Comparison of ENCODE assay signal across 25 mouse cellular contexts in genomic region chr2:112360012-112360780, GRCm38 (mm10). TPM values are rescaled to one million over a fixed set of nuclear protein-coding genes. Genes with fewer than 3 reads are reported as not detected.
DNase-seq lines count a peak whose midpoint lies in the region; ATAC-seq lines count a peak whose summit lies in the region.
"Had no signal": no experiment of that assay in that cellular context is flagged by ENCODE, and none has a peak within 500 bp of the region (broad histone marks: within the 10 kb centered on the region; RNA-seq: fewer than 3 reads in every experiment).

No protein-coding gene starts in this region.

- no peaks in the 10 kb centered on the region for H3K9me3 ChIP-seq in kidney, embryonic 14.5 days (ENCODE audit: control insufficient read depth, low read length)
- no peaks in the 10 kb centered on the region for H3K9me3 ChIP-seq in limb, embryonic 15.5 days
- H3K9me3 ChIP-seq in limb, embryonic 10.5 days (replicated peaks): no peaks in the 10 kb centered on the region
- no peaks in the 10 kb centered on the region for H3K9me3 ChIP-seq in midbrain, embryonic 11.5 days (ENCODE audit: control insufficient read depth, low read length)
- no peaks in the 10 kb centered on the region for H3K9me3 ChIP-seq in midbrain, embryonic 15.5 days
- H3K9me3 ChIP-seq: forebrain, embryonic 12.5 days; hindbrain, embryonic 13.5 days; midbrain, embryonic 12.5 days had no signal

- H3K4me3 ChIP-seq in kidney, embryonic 14.5 days (ENCODE audit: low read length): no peak overlapping the region
- H3K4me3 ChIP-seq in limb, embryonic 15.5 days: no peak overlapping the region
- no peak overlapping the region for H3K4me3 ChIP-seq in limb, embryonic 10.5 days
- H3K4me3 ChIP-seq in midbrain, embryonic 11.5 days (ENCODE audit: low read depth, low read length): no peak overlapping the region
- no peak overlapping the region for H3K4me3 ChIP-seq in midbrain, embryonic 15.5 days
- H3K4me3 ChIP-seq: erythroblast, embryonic 14.5 days; forebrain, embryonic 12.5 days; hindbrain, embryonic 13.5 days; midbrain, embryonic 12.5 days had no signal

- H3K9ac ChIP-seq in kidney, embryonic 14.5 days (ENCODE audit: low read depth, low read length): no peak overlapping the region
- H3K9ac ChIP-seq in limb, embryonic 15.5 days: 0 out of 2 replicates have a peak overlapping the region, but pooled peaks have one; percentile 17
- no peak overlapping the region for H3K9ac ChIP-seq in midbrain, embryonic 11.5 days (ENCODE audit: low read length)
- no peak overlapping the region for H3K9ac ChIP-seq in midbrain, embryonic 15.5 days
- H3K9ac ChIP-seq: forebrain, embryonic 12.5 days; hindbrain, embryonic 13.5 days; liver, embryonic 14.5 days; midbrain, embryonic 12.5 days had no signal

- 56% methylated on average over 12 of the region's 12 CpGs for WGBS in kidney, embryonic 14.5 days
- 86% methylated on average over 12 of the region's 12 CpGs for WGBS in limb, embryonic 15.5 days
- 93% methylated on average over 12 of the region's 12 CpGs for WGBS in limb, embryonic 10.5 days
- 95% methylated on average over 12 of the region's 12 CpGs for WGBS in midbrain, embryonic 11.5 days
- 91% methylated on average over 12 of the region's 12 CpGs for WGBS in midbrain, embryonic 15.5 days

- peak; percentile 63 for ATAC-seq in kidney, embryonic 14.5 days (ENCODE audit: low FRiP score, low TSS enrichment)
- ATAC-seq in limb, embryonic 15.5 days (ENCODE audit: insufficient number of reproducible peaks, low FRiP score, low TSS enrichment, low read depth): no peak
- no peak for ATAC-seq in midbrain, embryonic 11.5 days (ENCODE audit: low FRiP score)
- no peak for ATAC-seq in midbrain, embryonic 15.5 days (replicated peaks)
- ATAC-seq: intestine, postnatal 0 days had no signal

- no peak overlapping the region for H3K4me2 ChIP-seq in kidney, embryonic 14.5 days (replicated peaks; ENCODE audit: low read depth, low read length)
- H3K4me2 ChIP-seq in limb, embryonic 15.5 days: no peak overlapping the region
- H3K4me2 ChIP-seq in midbrain, embryonic 11.5 days: no peak overlapping the region
- no peak overlapping the region for H3K4me2 ChIP-seq in midbrain, embryonic 15.5 days
- H3K4me2 ChIP-seq: forebrain, embryonic 12.5 days; heart, embryonic 11.5 days; hindbrain, embryonic 13.5 days; midbrain, embryonic 12.5 days had no signal

- no peak for DNase-seq in kidney, postnatal 36 days
- DNase-seq in limb, embryonic 10.5 days (ENCODE audit: low spot score): no peak
- DNase-seq in midbrain, embryonic 11.5 days (ENCODE audit: low spot score, missing footprints): peak; percentile 28
- DNase-seq: adrenal gland, postnatal 25 days; B cell, adult 2 months; cerebellum, adult 11-12 months; cerebellum, adult 9-11 months; embryo, embryonic 11 days; gastrocnemius, postnatal 25 days; heart, adult 18-20 months; heart, postnatal 4 days; kidney, postnatal 14 days; layer of hippocampus, postnatal 36 days; left cerebral cortex, postnatal 4 days; liver had no signal

- H3K27ac ChIP-seq in kidney, embryonic 14.5 days (ENCODE audit: low read depth, low read length): 0 out of 2 replicates have a peak overlapping the region, but pooled peaks have one; percentile 12
- H3K27ac ChIP-seq in limb, embryonic 15.5 days: no peak overlapping the region
- H3K27ac ChIP-seq in limb, embryonic 10.5 days: no peak overlapping the region
- no peak overlapping the region for H3K27ac ChIP-seq in midbrain, embryonic 11.5 days (ENCODE audit: low read depth, low read length)
- H3K27ac ChIP-seq in midbrain, embryonic 15.5 days: no peak overlapping the region
- H3K27ac ChIP-seq: forebrain, embryonic 12.5 days; hindbrain, embryonic 13.5 days; liver, embryonic 14.5 days; midbrain, embryonic 12.5 days had no signal

- H3K4me1 ChIP-seq in kidney, embryonic 14.5 days (ENCODE audit: control insufficient read depth, insufficient read depth, low read length): no peaks in the 10 kb centered on the region
- H3K4me1 ChIP-seq in limb, embryonic 15.5 days: no peaks in the 10 kb centered on the region
- no peaks in the 10 kb centered on the region for H3K4me1 ChIP-seq in limb, embryonic 10.5 days
- H3K4me1 ChIP-seq in midbrain, embryonic 11.5 days (ENCODE audit: control insufficient read depth, insufficient read depth, low read length): no peaks in the 10 kb centered on the region
- no peaks in the 10 kb centered on the region for H3K4me1 ChIP-seq in midbrain, embryonic 15.5 days
- H3K4me1 ChIP-seq: forebrain, embryonic 12.5 days; hindbrain, embryonic 13.5 days; midbrain, embryonic 12.5 days had no signal

- no peaks in the 10 kb centered on the region for H3K27me3 ChIP-seq in kidney, embryonic 14.5 days (ENCODE audit: control insufficient read depth, insufficient read depth, low read length)
- H3K27me3 ChIP-seq in limb, embryonic 15.5 days: no peaks in the 10 kb centered on the region
- H3K27me3 ChIP-seq in limb, embryonic 10.5 days (ENCODE audit: low read depth, poor library complexity, severe bottlenecking): no peaks in the 10 kb centered on the region
- no peaks in the 10 kb centered on the region for H3K27me3 ChIP-seq in midbrain, embryonic 11.5 days (ENCODE audit: control insufficient read depth, insufficient read depth, low read length)
- no peaks in the 10 kb centered on the region for H3K27me3 ChIP-seq in midbrain, embryonic 15.5 days (replicated peaks)
- H3K27me3 ChIP-seq: forebrain, embryonic 12.5 days; hindbrain, embryonic 13.5 days; midbrain, embryonic 12.5 days had no signal

- peaks cover 63% of the 10 kb centered on the region for H3K36me3 ChIP-seq in kidney, embryonic 14.5 days (ENCODE audit: control insufficient read depth, insufficient read depth, low read length)
- peaks cover 77% of the 10 kb centered on the region for H3K36me3 ChIP-seq in limb, embryonic 15.5 days
- peaks cover 84% of the 10 kb centered on the region for H3K36me3 ChIP-seq in limb, embryonic 10.5 days
- peaks cover 6% of the 10 kb centered on the region; the same call in 1 of the 2 replicates for H3K36me3 ChIP-seq in midbrain, embryonic 11.5 days (ENCODE audit: control insufficient read depth, insufficient read depth, low read length)
- H3K36me3 ChIP-seq in midbrain, embryonic 15.5 days (replicated peaks): peaks cover 54% of the 10 kb centered on the region

RNA-seq across cellular contexts. Expression of gene Emc4, which starts 7.6 kb away (rescaled TPM):
- polyA plus RNA-seq in kidney, embryonic 14.5 days (2014; fragmentation: Nextera tagmentation; extraction: Ambion mirVana): 123 and 132 TPM in 2 replicates
- 129 and 132 TPM in 2 replicates for polyA plus RNA-seq in limb, embryonic 15.5 days (2015; fragmentation: Nextera tagmentation; extraction: Ambion mirVana)
- 117 and 127 TPM in 2 replicates for polyA plus RNA-seq in limb, embryonic 10.5 days (2016; fragmentation: Nextera tagmentation; extraction: Ambion mirVana)
- 112 and 115 TPM in 2 replicates for polyA plus RNA-seq in midbrain, embryonic 11.5 days (2014; fragmentation: Nextera tagmentation; extraction: Ambion mirVana)
- polyA plus RNA-seq in midbrain, embryonic 15.5 days (2015; fragmentation: Nextera tagmentation; extraction: Ambion mirVana): 175 and 188 TPM in 2 replicates

RNA-seq across cellular contexts. Expression of gene Katnbl1, which starts 18.8 kb away (rescaled TPM):
- polyA plus RNA-seq in kidney, embryonic 14.5 days (2014; fragmentation: Nextera tagmentation; extraction: Ambion mirVana): 37.4 and 46.5 TPM in 2 replicates
- polyA plus RNA-seq in limb, embryonic 15.5 days (2015; fragmentation: Nextera tagmentation; extraction: Ambion mirVana): 47.8 and 48.9 TPM in 2 replicates
- polyA plus RNA-seq in limb, embryonic 10.5 days (2016; fragmentation: Nextera tagmentation; extraction: Ambion mirVana): 37.5 and 44.4 TPM in 2 replicates
- polyA plus RNA-seq in midbrain, embryonic 11.5 days (2014; fragmentation: Nextera tagmentation; extraction: Ambion mirVana): 54.4 and 55.0 TPM in 2 replicates
- 27.9 and 28.0 TPM in 2 replicates for polyA plus RNA-seq in midbrain, embryonic 15.5 days (2015; fragmentation: Nextera tagmentation; extraction: Ambion mirVana)
